Mouse (Mus musculus): ENCODE results near the gene Nr1i3. TPM values are rescaled to one million over a fixed set of nuclear protein-coding genes. Genes with fewer than 3 reads are reported as not detected.

The Nr1i3 gene
- polyA plus RNA-seq (2012; rRNA removed; ENCODE audit: low replicate concordance): 0.30 TPM in 1 of 2 replicates, not detected in the other

DNA sequence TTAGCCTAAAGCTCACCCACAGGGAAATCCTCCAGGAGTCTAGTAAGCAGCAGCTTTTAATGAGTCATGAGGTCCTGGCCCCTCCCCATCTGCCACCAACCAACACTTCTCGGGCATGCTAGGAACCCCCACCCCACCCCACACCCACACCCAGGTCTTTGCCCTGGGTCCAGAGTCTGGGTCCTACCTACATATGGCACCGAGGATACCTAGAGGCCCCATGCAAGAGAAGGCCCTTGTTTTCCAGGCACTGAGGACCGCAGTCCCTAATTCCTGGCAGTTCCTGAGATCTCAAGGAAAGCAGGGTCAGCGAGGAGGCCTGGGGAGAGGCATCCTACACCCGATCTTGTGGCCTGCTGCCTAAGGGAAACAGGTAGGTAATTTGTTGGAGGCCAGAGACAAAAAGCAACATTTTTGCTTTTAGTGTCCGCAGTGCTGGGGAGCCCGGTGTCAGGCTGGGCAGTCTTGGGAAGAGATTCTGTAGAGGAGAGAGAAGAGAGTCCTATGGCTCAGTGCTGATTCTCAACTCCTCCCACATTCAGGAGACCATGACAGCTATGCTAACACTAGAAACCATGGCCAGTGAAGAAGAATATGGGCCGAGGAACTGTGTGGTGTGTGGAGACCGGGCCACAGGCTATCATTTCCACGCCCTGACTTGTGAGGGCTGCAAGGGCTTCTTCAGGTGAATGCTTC is at the start of gene Nr1i3:
TSS of gene Nr1i3 (plus strand) at position 170 of the 696 bp plus-strand sequence.

DNA sequence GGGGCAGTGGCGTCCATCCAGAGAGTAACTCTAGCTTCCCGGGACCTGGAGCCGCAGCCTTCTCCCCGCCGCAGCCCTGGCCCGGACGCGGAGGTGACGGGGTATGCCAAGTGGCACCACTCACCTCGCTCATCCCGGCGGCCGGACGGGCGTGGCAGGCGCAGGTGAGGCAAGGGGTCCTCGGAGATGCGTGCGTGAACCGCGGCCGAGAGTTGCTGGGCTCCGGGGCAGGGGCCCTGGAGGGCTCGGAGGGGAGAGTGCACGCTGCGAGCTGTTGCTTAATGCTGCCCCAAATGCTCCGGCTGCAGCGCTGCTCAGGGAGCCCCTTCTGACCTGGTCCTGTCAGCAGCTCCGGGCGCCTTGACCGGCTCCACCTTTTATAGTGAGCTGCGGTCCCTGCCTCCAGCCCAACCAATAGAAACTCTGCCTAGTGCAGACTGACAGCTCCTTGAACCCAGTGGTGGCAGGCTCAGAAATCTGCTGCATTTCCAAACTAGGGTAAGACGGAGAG is 17.8 kb upstream of the Nr1i3 start, which contains the start of gene Pcp4l1:
TSS of gene Pcp4l1 (minus strand) at position 382 of the 511 bp plus-strand sequence.

DNA sequence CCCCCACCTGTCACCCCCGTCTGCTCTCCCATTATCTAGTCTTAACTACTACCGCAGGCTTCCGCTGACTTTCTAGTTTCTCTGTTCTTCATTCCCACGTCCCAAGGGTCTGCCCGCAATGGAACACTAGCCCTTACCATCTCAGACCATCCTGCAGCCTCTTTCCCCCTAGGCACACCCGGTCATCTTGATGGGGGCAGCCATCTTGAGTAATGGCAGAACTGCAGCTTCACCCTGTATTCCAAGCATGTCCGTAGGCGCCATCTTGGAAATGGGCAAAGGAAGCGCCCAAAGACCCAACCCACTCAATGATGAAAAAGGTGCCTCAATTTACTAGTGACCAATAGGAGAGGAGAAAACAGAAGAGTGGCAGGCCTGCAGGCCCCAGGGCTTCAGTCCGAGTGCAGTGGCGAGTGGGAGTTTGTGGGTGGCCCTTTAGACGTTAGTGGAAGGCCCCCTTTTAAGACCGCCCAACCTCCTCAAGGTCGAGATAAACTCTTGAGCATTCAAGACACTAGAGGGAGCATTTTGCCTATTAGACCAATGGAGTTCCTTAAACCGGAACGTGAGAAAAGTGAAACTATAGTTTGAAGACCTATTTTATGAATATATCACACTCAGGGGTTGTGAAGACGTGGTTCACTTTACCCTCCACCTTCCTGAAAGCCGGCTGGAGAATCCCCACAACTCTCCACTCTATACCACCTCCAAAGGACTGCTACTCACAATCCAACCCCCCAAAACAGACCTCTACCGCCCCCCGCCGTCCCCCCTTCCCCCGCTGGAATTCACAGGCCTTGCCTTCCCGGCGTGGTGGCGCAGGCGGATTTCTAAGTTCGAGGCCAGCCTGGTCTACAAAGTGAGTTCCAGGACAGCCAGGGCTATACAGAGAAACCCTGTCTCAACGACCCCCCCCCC is 8.7 kb downstream of the Nr1i3 start, which contains the start of gene Tomm40l:
TSS of gene Tomm40l (minus strand) at position 277 of the 918 bp plus-strand sequence.

GRCm38 (mm10) chr1:171224857-171225256 is 11.1 kb downstream of the Nr1i3 start, which contains the start of gene Apoa2:
Gene Apoa2 (plus strand): TSS chr1:171225054.

DNA sequence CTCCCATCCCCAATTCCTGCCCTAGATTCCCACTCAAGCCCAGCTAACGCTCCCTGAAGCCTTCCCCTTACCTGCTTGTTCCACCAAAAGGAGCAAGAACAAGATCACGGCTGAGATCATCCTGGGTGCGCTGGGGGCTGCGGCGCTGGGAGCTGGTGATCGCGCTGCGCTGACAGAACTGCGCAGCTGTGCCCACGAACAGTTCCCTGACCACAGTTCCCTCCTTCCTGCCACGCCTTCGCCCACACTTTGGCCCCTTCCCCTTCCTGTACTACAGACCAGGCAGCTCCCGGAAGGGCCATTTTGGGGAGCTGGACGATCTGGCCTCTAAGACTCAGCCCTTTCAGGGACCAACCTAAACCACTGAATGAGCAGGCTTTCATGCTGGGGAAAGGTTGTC is 20.4 kb downstream of the Nr1i3 start, which contains the start of gene Fcer1g:
TSS of gene Fcer1g (minus strand) at position 240 of the 400 bp plus-strand sequence.

DNA sequence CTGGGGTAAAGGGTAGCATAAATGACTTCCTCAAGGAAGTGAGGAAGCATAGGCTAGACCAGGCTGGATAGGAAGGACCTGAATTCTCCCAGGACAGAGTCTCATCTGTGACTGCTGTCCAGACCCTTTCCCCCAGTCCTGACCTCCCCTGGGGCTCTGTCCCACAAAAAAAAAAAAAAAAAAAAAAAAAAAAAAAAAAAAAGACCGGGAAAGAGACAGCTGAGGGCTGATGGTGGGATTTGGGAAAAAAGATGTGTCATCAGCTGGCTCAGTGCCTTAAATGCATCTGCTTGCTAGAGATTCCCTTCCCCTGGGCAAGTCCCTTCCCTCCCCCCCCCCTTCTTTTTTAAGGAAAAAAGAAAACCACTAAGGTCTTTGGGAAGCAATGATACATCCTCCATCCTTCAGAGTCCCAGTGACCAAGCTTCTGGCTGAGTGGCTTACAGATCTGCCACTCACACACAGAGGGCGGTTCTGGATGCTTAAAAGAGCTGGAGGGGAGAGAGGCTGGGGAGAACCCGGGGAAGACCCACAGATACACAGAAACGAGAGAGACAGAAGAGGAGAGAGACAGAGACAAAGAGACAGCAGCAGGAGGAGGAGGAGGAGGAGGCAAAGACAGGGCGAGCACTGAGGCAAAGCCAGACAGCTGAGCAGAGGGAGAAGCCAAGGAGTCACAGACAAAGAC is 36.3 kb downstream of the Nr1i3 start, which contains the start of gene Adamts4:
TSS of gene Adamts4 (plus strand) at position 509 of the 688 bp plus-strand sequence.

GRCm38 (mm10) chr1:171250680-171251593 is 37.2 kb downstream of the Nr1i3 start, which contains the start of gene Ndufs2:
Gene Ndufs2 (minus strand): TSS chr1:171251388.

GRCm38 (mm10) chr1:171269848-171270572 is 56.2 kb downstream of the Nr1i3 start, which contains the start of gene B4galt3:
Gene B4galt3 (plus strand): TSS chr1:171270328.

Other genes starting within 250 kb of the Nr1i3 start
- 34.2 and 53.0 TPM in 2 replicates for gene Fcgr2b, start 237.4 kb upstream of the Nr1i3 start, polyA plus RNA-seq (2012; rRNA removed; ENCODE audit: low replicate concordance)
- gene Fcgr4, start 195.1 kb upstream of the Nr1i3 start, polyA plus RNA-seq (2012; rRNA removed; ENCODE audit: low replicate concordance): 1.2 and 2.8 TPM in 2 replicates
- gene Fcgr3, start 149.0 kb upstream of the Nr1i3 start, polyA plus RNA-seq (2012; rRNA removed; ENCODE audit: low replicate concordance): 22.5 and 52.0 TPM in 2 replicates
- 4.5 and 9.9 TPM in 2 replicates for gene Cfap126, start 100.1 kb upstream of the Nr1i3 start, polyA plus RNA-seq (2012; rRNA removed; ENCODE audit: low replicate concordance)
- gene Sdhc, start 63.4 kb upstream of the Nr1i3 start, polyA plus RNA-seq (2012; rRNA removed; ENCODE audit: low replicate concordance): 220 and 421 TPM in 2 replicates
- 112 and 212 TPM in 2 replicates for gene Mpz, start 63.3 kb upstream of the Nr1i3 start, polyA plus RNA-seq (2012; rRNA removed; ENCODE audit: low replicate concordance)
- 5.2 and 13.0 TPM in 2 replicates for gene Pcp4l1, start 17.7 kb upstream of the Nr1i3 start, polyA plus RNA-seq (2012; rRNA removed; ENCODE audit: low replicate concordance)
- gene Tomm40l, start 8.5 kb downstream of the Nr1i3 start, polyA plus RNA-seq (2012; rRNA removed; ENCODE audit: low replicate concordance): 37.7 and 47.3 TPM in 2 replicates
- 1.3 and 87.4 TPM in 2 replicates for gene Apoa2, start 11.1 kb downstream of the Nr1i3 start, polyA plus RNA-seq (2012; rRNA removed; ENCODE audit: low replicate concordance)
- gene Fcer1g, start 20.4 kb downstream of the Nr1i3 start, polyA plus RNA-seq (2012; rRNA removed; ENCODE audit: low replicate concordance): 178 and 219 TPM in 2 replicates
- gene Adamts4, start 36.5 kb downstream of the Nr1i3 start, polyA plus RNA-seq (2012; rRNA removed; ENCODE audit: low replicate concordance): 4.9 and 7.1 TPM in 2 replicates
- gene Ndufs2, start 37.4 kb downstream of the Nr1i3 start, polyA plus RNA-seq (2012; rRNA removed; ENCODE audit: low replicate concordance): 124 and 262 TPM in 2 replicates
- gene B4galt3, start 56.4 kb downstream of the Nr1i3 start, polyA plus RNA-seq (2012; rRNA removed; ENCODE audit: low replicate concordance): 67.0 and 79.3 TPM in 2 replicates
- 51.7 and 64.2 TPM in 2 replicates for gene Ppox, start 67.2 kb downstream of the Nr1i3 start, polyA plus RNA-seq (2012; rRNA removed; ENCODE audit: low replicate concordance)
- 53.9 and 55.7 TPM in 2 replicates for gene Usp21, start 74.0 kb downstream of the Nr1i3 start, polyA plus RNA-seq (2012; rRNA removed; ENCODE audit: low replicate concordance)
- 15.9 and 23.3 TPM in 2 replicates for gene Ufc1, start 81.1 kb downstream of the Nr1i3 start, polyA plus RNA-seq (2012; rRNA removed; ENCODE audit: low replicate concordance)
- 33.8 and 37.4 TPM in 2 replicates for gene Dedd, start 115.2 kb downstream of the Nr1i3 start, polyA plus RNA-seq (2012; rRNA removed; ENCODE audit: low replicate concordance)
- gene Nit1, start 131.7 kb downstream of the Nr1i3 start, polyA plus RNA-seq (2012; rRNA removed; ENCODE audit: low replicate concordance): 55.1 and 59.6 TPM in 2 replicates
- gene Pfdn2, start 131.7 kb downstream of the Nr1i3 start, polyA plus RNA-seq (2012; rRNA removed; ENCODE audit: low replicate concordance): 4.9 and 12.0 TPM in 2 replicates
- gene Klhdc9, start 146.8 kb downstream of the Nr1i3 start, polyA plus RNA-seq (2012; rRNA removed; ENCODE audit: low replicate concordance): 0.57 and 0.85 TPM in 2 replicates
- 11.0 and 17.5 TPM in 2 replicates for gene Nectin4, start 156.1 kb downstream of the Nr1i3 start, polyA plus RNA-seq (2012; rRNA removed; ENCODE audit: low replicate concordance)
- 25.7 and 38.8 TPM in 2 replicates for gene Arhgap30, start 175.0 kb downstream of the Nr1i3 start, polyA plus RNA-seq (2012; rRNA removed; ENCODE audit: low replicate concordance)
- gene Usf1, start 197.3 kb downstream of the Nr1i3 start, polyA plus RNA-seq (2012; rRNA removed; ENCODE audit: low replicate concordance): 90.8 and 91.2 TPM in 2 replicates
- gene Tstd1, start 204.9 kb downstream of the Nr1i3 start, polyA plus RNA-seq (2012; rRNA removed; ENCODE audit: low replicate concordance): 1.5 and 3.1 TPM in 2 replicates
- 34.4 and 58.0 TPM in 2 replicates for gene F11r, start 223.6 kb downstream of the Nr1i3 start, polyA plus RNA-seq (2012; rRNA removed; ENCODE audit: low replicate concordance)